Mouse (Mus musculus) erythroblast, embryonic 14.5 days (primary cell): ENCODE data around the gene Rbfox1.

Experiments used
- GATA1 ChIP-seq: IDR thresholded peaks from 2 replicates; pipeline ENCODE4 v1.6.1; 2012; ENCODE audit warnings: low read length, inconsistent platforms, mixed read lengths
- TAL1 ChIP-seq: IDR thresholded peaks from 3 replicates; pipeline ENCODE4 v1.6.1; 2012; ENCODE audit warnings: low read length, inconsistent platforms, mixed read lengths

GRCm38 (mm10) chr16:6992251-6992650 is 1107.1 kb downstream of the Rbfox1 start:
- no peak for TF ChIP-seq TAL1
- TF ChIP-seq GATA1: no peak
